Mouse (Mus musculus) mesoderm, embryonic 11.5 days (tissue): ENCODE measurements around the gene Clec2l.

Source experiments
- DNase-seq: peaks from one replicate; pipeline ENCODE4 v3.0.0-alpha.2; 2012; ENCODE audit warnings: low read depth, low spot score

Clec2l gene

GRCm38 (mm10) chr6:38662714-38663615 is at the start of gene Clec2l:
Clec2l (plus strand) TSS chr6:38663069.
- DNase-seq: peak; percentile 50

- no peak for DNase-seq
Observed at GRCm38 (mm10) chr6:38622406-38622805, 40.5 kb upstream of the Clec2l start.

- DNase-seq: no peak
Observed at GRCm38 (mm10) chr6:38623457-38623856, 39.4 kb upstream of the Clec2l start.

- no peak for DNase-seq
Observed at GRCm38 (mm10) chr6:38624439-38624838, 38.4 kb upstream of the Clec2l start.

- DNase-seq: no peak
Observed at GRCm38 (mm10) chr6:38626086-38626485, 36.8 kb upstream of the Clec2l start.

GRCm38 (mm10) chr6:38627081-38627480 is 35.8 kb upstream of the Clec2l start:
- no peak for DNase-seq

- no peak for DNase-seq
Observed at GRCm38 (mm10) chr6:38627486-38627885, 35.4 kb upstream of the Clec2l start.

GRCm38 (mm10) chr6:38629556-38629955 is 33.3 kb upstream of the Clec2l start:
- no peak for DNase-seq

- no peak for DNase-seq
Observed at GRCm38 (mm10) chr6:38632826-38633225, 30.0 kb upstream of the Clec2l start.

GRCm38 (mm10) chr6:38634461-38634860 is 28.4 kb upstream of the Clec2l start:
- no peak for DNase-seq

- peak; percentile 50 for DNase-seq
Observed at GRCm38 (mm10) chr6:38635941-38636851, 26.7 kb upstream of the Clec2l start.

GRCm38 (mm10) chr6:38636852-38637618 is 25.8 kb upstream of the Clec2l start, which contains the start of gene Klrg2:
Klrg2 (minus strand) TSS chr6:38637242.
- peak; percentile 59 for DNase-seq

- DNase-seq: no peak
Observed at GRCm38 (mm10) chr6:38640401-38640800, 22.5 kb upstream of the Clec2l start.

- DNase-seq: no peak
Observed at GRCm38 (mm10) chr6:38641228-38641627, 21.6 kb upstream of the Clec2l start.

- no peak for DNase-seq
Observed at GRCm38 (mm10) chr6:38641645-38642044, 21.2 kb upstream of the Clec2l start.

- no peak for DNase-seq
Observed at GRCm38 (mm10) chr6:38642593-38642992, 20.3 kb upstream of the Clec2l start.

GRCm38 (mm10) chr6:38643039-38643438 is 19.8 kb upstream of the Clec2l start:
- no peak for DNase-seq

- no peak for DNase-seq
Observed at GRCm38 (mm10) chr6:38649545-38649944, 13.3 kb upstream of the Clec2l start.

GRCm38 (mm10) chr6:38650263-38650937 is 12.5 kb upstream of the Clec2l start:
- peak; percentile 72 for DNase-seq

GRCm38 (mm10) chr6:38661626-38662025 is 1.2 kb upstream of the Clec2l start:
- DNase-seq: no peak

GRCm38 (mm10) chr6:38669580-38669979 is 6.7 kb downstream of the Clec2l start:
- no peak for DNase-seq
